Mouse (Mus musculus) forebrain, embryonic 14.5 days (tissue): ENCODE results near the gene Gm10037. TPM values are rescaled to one million over a fixed set of nuclear protein-coding genes. Genes with fewer than 3 reads are reported as not detected.
A peak's percentile ranks its signal among the peaks of the same experiment; 100 is the strongest.
"Not testable (repeated sequence)": the region's sequence is repeated elsewhere in the genome, so short reads cannot be mapped to it uniquely, and the experiment has no call there.

ENCODE experiments used
- ATAC-seq: fragments of 200-750 bp; cut with Nextera tagmentation; 2 replicates; pipeline ENCODE4 v1.8.0; 2017; ENCODE audit warnings: mild to moderate bottlenecking, moderate library complexity
- DNase-seq: peaks from one replicate; pipeline ENCODE4 v3.0.0-alpha.2; 2015; ENCODE audit warnings: low spot score
- H3K27ac ChIP-seq: fragments of 300-500 bp; sonication (generic); 2 replicates; pipeline ENCODE4 v1.5.1; 2014; ENCODE audit warnings: low read depth, mild to moderate bottlenecking, control low read depth, low read length, moderate library complexity
- H3K27me3 ChIP-seq: fragments of 300-500 bp; sonication (generic); replicated peaks from 2 replicates; pipeline ENCODE4 v1.6.1; 2014; ENCODE audit warnings: low read length, control low read depth, mixed read lengths; ENCODE audit not compliant: control insufficient read depth, insufficient read depth
- H3K36me3 ChIP-seq: fragments of 300-500 bp; sonication (generic); 2 replicates; pipeline ENCODE4 v1.6.1; 2014; ENCODE audit warnings: low read length, control low read depth; ENCODE audit not compliant: control insufficient read depth, insufficient read depth
- H3K4me1 ChIP-seq: fragments of 300-500 bp; sonication (generic); 2 replicates; pipeline ENCODE4 v1.6.1; 2014; ENCODE audit warnings: antibody characterized with exemption, low read length, control low read depth; ENCODE audit not compliant: control insufficient read depth, insufficient read depth
- H3K4me2 ChIP-seq: fragments of 300-500 bp; sonication (generic); 2 replicates; pipeline ENCODE4 v1.6.1; 2014; ENCODE audit warnings: mild to moderate bottlenecking, control low read depth, low read length
- H3K4me3 ChIP-seq: fragments of 300-500 bp; sonication (generic); 2 replicates; pipeline ENCODE4 v1.5.1; 2014; ENCODE audit warnings: low read depth, low read length, control low read depth
- H3K9ac ChIP-seq: fragments of 300-500 bp; sonication (generic); 2 replicates; pipeline ENCODE4 v1.6.1; 2014; ENCODE audit warnings: mild to moderate bottlenecking, low read length, control low read depth, moderate library complexity
- H3K9me3 ChIP-seq: fragments of 300-500 bp; sonication (generic); replicated peaks from 2 replicates; pipeline ENCODE4 v1.6.1; 2016; ENCODE audit warnings: low read length, control low read depth, mixed read lengths; ENCODE audit not compliant: control insufficient read depth
- WGBS: fragments of 180-500 bp; shearing (Covaris S2); extraction: QIAGEN DNeasy Blood & Tissue Kit; methylation state at CpG from one replicate; pipeline ENCODE4 v1.1.7; 2014; 5-methylcytosine and 5-hydroxymethylcytosine counted together
- polyA plus RNA-seq: library from polyadenylated mRNA; unstranded; fragments of >200 nt; fragmentation: Nextera tagmentation; extraction: Ambion mirVana; gene quantifications from 2 replicates; pipeline ENCODE4 v1.2.1, GENCODE M21; 2014

The Gm10037 gene
- polyA plus RNA-seq: 4.9 and 7.4 TPM in 2 replicates

DNA sequence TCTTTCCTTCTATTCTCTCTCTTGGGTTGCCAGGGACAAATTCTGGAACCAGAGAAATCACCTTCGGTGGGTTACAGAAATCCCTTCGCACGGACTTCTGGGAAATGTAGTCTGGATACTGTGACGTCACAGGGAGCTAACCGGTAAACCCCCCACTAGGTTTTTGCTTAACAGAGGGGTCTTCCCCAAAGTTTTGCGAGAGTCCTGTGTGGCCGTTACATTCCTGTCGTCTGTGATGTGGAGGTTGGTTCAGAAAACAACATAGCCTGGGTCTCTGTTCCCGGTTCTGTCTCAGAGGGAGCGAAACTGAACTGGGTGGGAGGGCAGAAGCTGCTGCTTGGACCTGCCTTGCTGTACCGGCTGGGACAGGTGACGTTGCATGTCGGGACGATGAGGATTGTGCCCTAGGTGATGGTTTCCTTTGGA is at the start of gene Gm10037:
Gene Gm10037 (plus strand): TSS at position 196 of the 426 bp plus-strand sequence.
- peak; percentile 85 for ATAC-seq
- WGBS: 2% methylated on average over 14 of the region's 14 CpGs
- peak within 1 kb of the TSS; percentile 67 for H3K4me2 ChIP-seq
- peaks cover 8% of the 10 kb centered on the region for H3K36me3 ChIP-seq
- peak; percentile 92 for DNase-seq
- peak within 1 kb of the TSS; percentile 67 for H3K9ac ChIP-seq
- no peaks in the 10 kb centered on the region for H3K27me3 ChIP-seq
- H3K27ac ChIP-seq: no peak within 1 kb of the TSS
- no peaks in the 10 kb centered on the region for H3K4me1 ChIP-seq
- peak within 1 kb of the TSS; percentile 49 for H3K4me3 ChIP-seq
- peaks cover 7% of the 10 kb centered on the region; the same call in 1 of the 2 replicates for H3K9me3 ChIP-seq

DNA sequence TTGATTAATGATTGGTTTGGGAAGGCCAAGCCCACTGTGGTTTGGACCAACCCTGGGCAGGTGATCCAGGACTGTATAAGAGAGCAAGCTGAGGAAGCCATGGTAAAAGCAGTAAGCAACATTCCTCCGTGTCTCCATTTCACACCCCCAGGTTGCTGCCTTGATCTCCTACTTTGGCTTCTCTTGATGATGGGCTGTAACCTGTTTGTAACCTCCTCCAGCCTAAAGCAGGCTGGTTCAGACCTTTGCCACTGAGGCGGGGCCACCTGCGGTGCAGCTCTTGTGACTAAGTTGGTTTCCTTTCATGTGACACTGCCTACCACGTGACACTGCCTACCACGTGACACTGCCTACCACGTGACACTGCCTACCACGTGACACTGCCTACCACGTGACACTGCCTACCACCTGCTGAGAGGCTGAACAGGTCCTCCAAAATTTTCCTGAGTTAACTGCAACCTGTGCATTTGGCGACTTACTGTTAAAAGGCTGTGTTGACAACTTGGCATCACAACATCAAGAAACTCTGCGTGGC is 38.9 kb upstream of the Gm10037 start:
- no peaks in the 10 kb centered on the region for H3K4me1 ChIP-seq
- no peak overlapping the region for H3K4me3 ChIP-seq
- no peak overlapping the region for H3K27ac ChIP-seq
- H3K36me3 ChIP-seq: no peaks in the 10 kb centered on the region
- H3K27me3 ChIP-seq: no peaks in the 10 kb centered on the region
- no peak overlapping the region for H3K9ac ChIP-seq
- no peaks in the 10 kb centered on the region for H3K9me3 ChIP-seq
- 91% methylated on average over 10 of the region's 10 CpGs for WGBS
- ATAC-seq: no peak
- DNase-seq: no peak
- H3K4me2 ChIP-seq: no peak overlapping the region

DNA sequence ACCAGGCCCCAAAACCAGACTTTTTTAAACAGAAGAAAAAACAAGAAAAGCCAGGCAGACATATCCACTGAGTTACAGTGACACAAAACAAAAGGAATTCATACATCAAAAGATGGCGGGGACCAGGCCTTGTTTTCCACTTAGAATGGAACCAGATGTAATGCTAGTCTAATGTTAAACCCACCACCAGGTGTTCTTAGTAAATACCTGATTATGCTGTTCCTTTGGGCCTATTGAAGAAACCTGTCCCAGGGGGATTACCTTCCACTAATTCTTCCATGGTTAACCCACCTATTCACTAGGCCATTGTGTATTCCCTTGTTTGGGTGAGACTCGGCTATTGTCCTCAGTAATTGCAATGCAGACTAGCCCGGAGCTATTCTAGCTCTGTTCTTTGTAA is 32.3 kb upstream of the Gm10037 start:
- no peak for ATAC-seq
- WGBS: 31% methylated on average over 3 of the region's 3 CpGs
- Histone ChIP-seq H3K4me1 (no peaks in the 10 kb centered on the region), H3K9ac (no peak overlapping the region), H3K4me2 (no peak overlapping the region), H3K9me3 (no peaks in the 10 kb centered on the region), H3K4me3 (no peak overlapping the region), H3K27ac (no peak overlapping the region), H3K27me3 (no peaks in the 10 kb centered on the region), H3K36me3 (no peaks in the 10 kb centered on the region)
- no peak for DNase-seq

DNA sequence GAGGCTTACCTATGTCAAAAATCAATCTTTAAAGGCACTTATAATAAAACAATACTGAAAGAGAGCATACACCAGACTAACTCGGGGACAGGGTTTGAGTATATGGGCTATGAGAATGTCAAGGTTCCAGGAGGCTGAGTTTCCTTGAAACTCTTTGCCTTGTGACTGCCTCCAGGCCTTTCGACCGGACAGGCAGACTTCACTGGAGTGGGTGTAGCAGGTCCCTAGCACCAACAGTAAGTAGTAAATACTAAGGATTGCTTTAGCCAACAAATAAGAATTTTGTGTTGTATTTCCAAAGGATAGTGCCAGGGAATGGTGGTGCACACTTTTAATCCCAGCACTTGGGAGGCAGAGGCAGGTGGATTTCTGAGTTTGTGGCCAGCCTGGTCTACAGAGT is 31.8 kb upstream of the Gm10037 start:
- 64% methylated on average over 3 of the region's 3 CpGs for WGBS

DNA sequence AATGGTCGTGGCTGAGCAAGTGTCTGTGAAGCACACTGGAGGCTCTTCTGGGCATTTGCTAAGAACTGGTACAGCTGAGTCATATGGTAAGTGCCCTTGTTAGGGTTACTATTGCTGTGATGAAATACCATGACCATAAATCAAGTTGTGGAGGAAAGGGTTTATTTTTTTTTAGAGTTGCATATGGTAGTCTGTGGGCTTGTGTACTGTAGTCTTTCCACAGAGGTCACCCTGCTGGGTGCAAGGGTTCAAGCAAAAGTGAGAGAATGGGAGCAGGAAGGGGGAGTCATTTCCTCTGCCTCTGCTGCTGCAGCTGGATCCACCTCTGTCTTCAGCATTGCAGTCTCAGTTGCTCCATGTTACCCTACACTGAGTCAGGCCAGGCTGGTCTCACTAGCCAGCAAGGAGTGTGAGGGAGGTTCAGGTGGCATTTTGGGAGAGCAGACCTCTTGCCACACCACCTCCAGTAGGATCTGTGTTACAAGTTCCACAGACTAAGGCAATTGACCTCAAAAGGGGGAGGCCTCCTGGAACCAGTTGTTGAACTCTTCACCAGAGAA is 19.2 kb upstream of the Gm10037 start:
- H3K4me1 ChIP-seq: no peaks in the 10 kb centered on the region
- no peaks in the 10 kb centered on the region for H3K27me3 ChIP-seq
- no peak overlapping the region for H3K9ac ChIP-seq
- 59% methylated on average over 1 of the region's 1 CpGs for WGBS
- 0 out of 2 replicates have a peak, but pooled peaks cover 3% of the 10 kb centered on the region for H3K9me3 ChIP-seq
- H3K4me3 ChIP-seq: no peak overlapping the region
- H3K27ac ChIP-seq: no peak overlapping the region
- no peak overlapping the region for H3K4me2 ChIP-seq
- no peak for DNase-seq
- no peak for ATAC-seq
- no peaks in the 10 kb centered on the region for H3K36me3 ChIP-seq

More for the DNA sequence above, 31.8 kb upstream of the Gm10037 start:
- not testable (repeated sequence) for DNase-seq, H3K4me1 ChIP-seq, H3K4me3 ChIP-seq, ATAC-seq, H3K27ac ChIP-seq, H3K4me2 ChIP-seq, H3K9me3 ChIP-seq, H3K36me3 ChIP-seq, H3K9ac ChIP-seq, H3K27me3 ChIP-seq

DNA sequence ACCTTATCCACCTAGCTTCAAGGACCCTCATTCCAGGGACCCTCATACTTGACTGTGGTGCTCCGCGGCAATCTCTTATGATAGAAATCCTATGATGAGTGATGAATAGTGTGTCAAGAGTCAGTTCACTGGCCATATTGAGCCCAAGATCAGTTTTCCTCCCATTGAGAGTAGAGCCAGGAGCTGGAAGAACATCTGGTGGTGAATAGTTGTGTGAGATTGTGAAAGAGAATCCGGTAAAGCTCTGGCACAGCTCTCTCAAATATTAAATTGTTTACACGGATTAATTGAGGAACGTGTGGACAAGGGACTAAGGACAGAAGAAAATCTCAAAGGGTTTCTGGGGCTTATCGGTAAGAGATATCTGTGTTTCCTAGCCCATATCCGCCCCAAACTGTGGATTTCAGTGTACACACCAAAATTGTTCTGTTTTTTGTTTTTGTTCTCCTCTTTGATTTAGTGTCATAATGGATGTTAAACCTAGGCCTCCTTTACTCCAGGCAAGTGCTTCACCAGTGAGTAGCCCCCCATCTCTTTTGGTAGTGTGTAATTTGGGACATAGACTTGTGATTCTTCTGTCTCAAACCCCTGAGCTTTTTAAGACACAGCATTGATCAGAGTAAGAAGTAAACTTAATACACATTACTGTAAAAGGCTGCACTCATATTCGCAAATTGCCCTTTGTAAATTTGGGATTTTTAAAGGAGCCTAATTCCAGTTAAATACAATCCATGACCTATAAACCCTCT is 17.8 kb upstream of the Gm10037 start:
- ATAC-seq (no peak; the same call in 1 of the 2 replicates), DNase-seq (no peak)
- peak overlapping the region; percentile 64 for H3K4me2 ChIP-seq
- H3K36me3 ChIP-seq: no peaks in the 10 kb centered on the region
- WGBS: 80% methylated on average over 8 of the region's 8 CpGs
- peak overlapping the region; percentile 76 for H3K4me3 ChIP-seq
- no peaks in the 10 kb centered on the region for H3K4me1 ChIP-seq
- H3K27me3 ChIP-seq: no peaks in the 10 kb centered on the region
- no peak overlapping the region for H3K27ac ChIP-seq
- H3K9ac ChIP-seq: peak overlapping the region; percentile 69; the same call in 1 of the 2 replicates
- H3K9me3 ChIP-seq: 0 out of 2 replicates have a peak, but pooled peaks cover 5% of the 10 kb centered on the region

DNA sequence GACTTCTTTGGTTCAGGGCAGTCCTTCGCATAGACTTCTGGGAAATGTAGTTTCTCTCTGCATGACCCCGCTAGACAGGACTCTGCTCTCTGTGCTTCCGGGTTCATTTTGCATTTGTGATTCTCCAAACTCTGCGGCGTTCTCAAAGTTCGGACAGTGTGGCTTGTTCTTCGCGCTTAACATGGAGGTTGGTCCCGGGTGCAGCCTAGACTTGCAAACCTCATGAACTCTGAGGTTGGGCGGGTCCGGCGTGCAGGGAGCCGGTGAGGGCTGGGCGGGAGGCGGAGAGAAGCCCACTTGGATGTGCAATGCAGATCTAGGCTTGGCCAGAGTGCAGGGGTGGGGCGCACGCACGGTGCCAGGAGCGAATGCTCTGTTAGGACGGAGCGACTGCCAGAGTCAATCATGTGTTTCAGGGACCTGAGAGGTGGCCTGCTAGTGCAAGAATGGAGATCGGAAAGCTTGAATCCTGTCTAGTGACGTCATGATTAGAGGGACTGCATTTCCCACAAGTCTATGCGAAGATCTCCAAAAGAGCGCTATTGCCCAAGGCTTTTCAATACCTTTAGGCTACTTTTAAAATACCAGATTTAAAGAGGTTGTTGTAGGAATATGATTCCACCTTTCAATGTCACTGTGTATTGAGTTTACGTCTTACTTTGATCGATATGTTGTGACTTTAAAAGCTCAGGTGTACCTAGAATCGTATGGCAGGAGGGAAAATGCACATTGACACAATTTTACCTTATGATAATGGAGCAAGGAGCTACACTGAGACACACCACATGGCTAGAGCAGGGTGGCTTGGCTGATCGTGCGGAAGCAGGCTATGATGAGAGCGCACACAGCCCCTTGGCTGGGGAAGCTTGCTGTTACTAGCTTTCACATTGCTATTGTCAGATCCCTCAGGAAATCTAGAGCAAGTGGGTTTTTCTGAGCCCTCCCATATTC is 16.9 kb upstream of the Gm10037 start, which contains the start of gene Zfp273:
Gene Zfp273 (plus strand): TSS at position 31 of the 951 bp plus-strand sequence.
- peak; percentile 94 for DNase-seq

DNA sequence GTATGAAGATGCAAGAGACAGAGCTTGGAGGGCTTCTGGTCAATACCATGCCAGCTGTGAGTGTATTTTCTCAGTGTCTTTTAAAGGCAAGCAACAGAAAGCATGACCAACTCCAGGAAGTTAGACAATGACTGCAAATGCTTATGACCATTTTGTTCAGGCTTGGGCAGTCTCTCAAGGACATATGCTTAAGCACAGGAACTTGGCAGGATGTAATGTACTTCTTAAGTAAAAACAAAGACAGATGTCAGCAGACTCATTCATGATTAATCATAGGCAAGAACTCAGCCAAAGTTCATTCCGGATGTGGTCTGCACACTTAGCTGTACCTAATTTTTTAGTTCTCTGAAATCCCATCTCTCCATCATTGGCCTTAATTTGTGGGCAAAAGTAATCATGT is 12.3 kb upstream of the Gm10037 start:
- ATAC-seq: no peak
- Histone ChIP-seq H3K27me3 (no peaks in the 10 kb centered on the region), H3K4me1 (no peaks in the 10 kb centered on the region), H3K4me2 (no peak overlapping the region), H3K36me3 (peaks cover 7% of the 10 kb centered on the region; the same call in 1 of the 2 replicates), H3K9me3 (peaks cover 12% of the 10 kb centered on the region), H3K27ac (no peak overlapping the region), H3K9ac (no peak overlapping the region), H3K4me3 (no peak overlapping the region)
- WGBS: 95% methylated on average over 1 of the region's 1 CpGs
- no peak for DNase-seq

More for the DNA sequence above, 16.9 kb upstream of the Gm10037 start, which contains the start of gene Zfp273:
- Histone ChIP-seq H3K36me3 (no peaks in the 10 kb centered on the region), H3K9ac (peak within 1 kb of the TSS; percentile 69), H3K4me3 (peak within 1 kb of the TSS; percentile 76), H3K4me2 (peak within 1 kb of the TSS; percentile 64), H3K27ac (peak within 1 kb of the TSS; percentile 72), H3K4me1 (no peaks in the 10 kb centered on the region), H3K27me3 (no peaks in the 10 kb centered on the region), H3K9me3 (peaks cover 5% of the 10 kb centered on the region; the same call in 1 of the 2 replicates)
- peak; percentile 98 for ATAC-seq
- 6% methylated on average over 31 of the region's 31 CpGs for WGBS
